Mouse (Mus musculus) ES-E14 (cell line): ENCODE data around the gene Ctse. TPM values are rescaled to one million over a fixed set of nuclear protein-coding genes. Genes with fewer than 3 reads are reported as not detected.

Source experiments
- DNase-seq: peaks from one replicate; pipeline ENCODE4 v3.0.0-alpha.2; 2013; ENCODE audit warnings: low read depth, low spot score
- H3K27ac ChIP-seq: 2 replicates; pipeline ENCODE4 v1.5.1; 2012; ENCODE audit warnings: low read depth, mild to moderate bottlenecking, low read length, moderate library complexity, mixed read lengths; ENCODE audit not compliant: poor library complexity, insufficient read depth, severe bottlenecking
- H3K36me3 ChIP-seq: 2 replicates; pipeline ENCODE4 v1.6.1; 2012; ENCODE audit warnings: mild to moderate bottlenecking, low read length, moderate library complexity, mixed read lengths; ENCODE audit not compliant: control insufficient read depth, poor library complexity, insufficient read depth, severe bottlenecking
- H3K4me1 ChIP-seq, 2 experiments: fragments of 150-350 bp in 1 of 2; sonication (generic) in 1 of 2; 2 replicates each; pipeline ENCODE4 v1.6.1; 2012; ENCODE audit warnings: low read length in 2 of 2, mild to moderate bottlenecking in 1 of 2, mixed read lengths in 1 of 2; ENCODE audit not compliant: control insufficient read depth in 2 of 2, insufficient read depth in 2 of 2, poor library complexity in 1 of 2
- H3K4me3 ChIP-seq, 2 experiments: fragments of 150-350 bp in 1 of 2; sonication (generic) in 1 of 2; 2 replicates each; pipeline ENCODE4 v1.5.1; 2012; ENCODE audit warnings: low read length in 2 of 2, low read depth in 1 of 2, mild to moderate bottlenecking in 1 of 2, mixed read lengths in 1 of 2; ENCODE audit not compliant: insufficient read depth in 1 of 2, poor library complexity in 1 of 2, severe bottlenecking in 1 of 2
- H3K9ac ChIP-seq: 2 replicates; pipeline ENCODE4 v1.6.1; 2012; ENCODE audit warnings: low read depth, mild to moderate bottlenecking, low read length, mixed read lengths; ENCODE audit not compliant: poor library complexity, insufficient read depth, severe bottlenecking
- H3K9me3 ChIP-seq: fragments of 150-350 bp; sonication (generic); 2 replicates; pipeline ENCODE4 v1.6.1; 2012; ENCODE audit warnings: low read depth, mild to moderate bottlenecking, low read length; ENCODE audit not compliant: control insufficient read depth, insufficient read depth
- CHD2 ChIP-seq: IDR thresholded peaks from 2 replicates; pipeline ENCODE4 v1.6.1; 2014; ENCODE audit warnings: mild to moderate bottlenecking, low read depth, low read length, inconsistent platforms
- HCFC1 ChIP-seq: IDR thresholded peaks from 2 replicates; pipeline ENCODE4 v1.6.1; 2012; ENCODE audit warnings: low read length, inconsistent platforms, borderline replicate concordance; ENCODE audit not compliant: insufficient read depth
- MAFK ChIP-seq: IDR thresholded peaks from 2 replicates; pipeline ENCODE4 v1.6.1; 2014; ENCODE audit warnings: mild to moderate bottlenecking, low read depth, low read length, inconsistent platforms; ENCODE audit not compliant: insufficient read depth
- ZC3H11A ChIP-seq: IDR thresholded peaks from 2 replicates; pipeline ENCODE4 v1.6.1; 2012; ENCODE audit warnings: low read depth, mild to moderate bottlenecking, inconsistent platforms, low read length, borderline replicate concordance
- ZNF384 ChIP-seq: IDR thresholded peaks from 2 replicates; pipeline ENCODE4 v1.6.1; 2012; ENCODE audit warnings: low read depth, low read length, inconsistent platforms
- in situ Hi-C, 2 experiments: fragments of 600-800 bp; cut with MboI; formaldehyde crosslinking; loops; one replicate each; pipeline ENCODE4 v1.15.1; 2025; ENCODE audit warnings: low sequenced_read_pairs in 2 of 2, inconsistent platforms in 1 of 2; ENCODE audit not compliant: unreplicated experiment in 2 of 2
- total RNA-seq: library from RNA; depleted of rRNA; stranded (reverse); fragments of 300-350 nt; gene quantifications from 2 replicates; pipeline ENCODE4 v1.2.3, GENCODE M21; 2012

Ctse gene
- total RNA-seq, 1 experiment: not detected

DNA sequence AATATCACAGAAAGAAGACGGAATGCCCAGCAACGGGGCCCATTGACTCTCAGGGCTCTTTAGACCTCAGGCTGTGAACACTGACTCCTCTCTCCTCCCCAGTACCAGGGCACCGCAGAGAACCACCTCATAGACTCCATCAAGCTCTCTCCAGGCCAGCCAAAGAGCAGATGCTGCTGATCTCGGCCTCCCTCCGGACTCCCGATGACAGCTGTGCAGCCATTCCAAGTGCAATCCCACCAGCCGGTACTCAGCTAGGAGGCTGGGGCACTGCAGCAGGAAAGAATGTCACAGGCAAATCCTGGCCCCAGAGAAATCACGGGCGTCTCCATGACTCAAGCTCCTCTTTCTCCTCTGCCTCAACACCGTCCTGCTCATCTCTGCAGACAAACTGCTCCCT is 73.4 kb downstream of the Ctse start:
- Histone ChIP-seq H3K9me3 (no peaks in the 10 kb centered on the region), H3K9ac (no peak overlapping the region), H3K27ac (no peak overlapping the region), H3K4me3 (no peak overlapping the region), H3K36me3 (no peaks in the 10 kb centered on the region), H3K4me1 (peaks cover 2 to 3% of the 10 kb centered on the region in 2 experiments; a peak in 1 of 4 replicates)
- no peak for TF ChIP-seq MAFK
- in situ Hi-C loops: no loop called here
- no peak for DNase-seq

- H3K4me1 ChIP-seq: peaks cover 2 to 3% of the 10 kb centered on the region in 2 experiments; a peak in 1 of 4 replicates
- no peaks in the 10 kb centered on the region for H3K36me3 ChIP-seq
- H3K27ac ChIP-seq: no peak overlapping the region
- peak; percentile 86 for DNase-seq
- H3K9ac ChIP-seq: no peak overlapping the region
- in situ Hi-C loops: no loop called here
- no peaks in the 10 kb centered on the region for H3K9me3 ChIP-seq
- no peak overlapping the region for H3K4me3 ChIP-seq
- TF ChIP-seq CHD2 (no peak), HCFC1 (no peak), ZNF384 (0 out of 2 replicates have a peak, but pooled peaks have one; percentile 22)
Measured at GRCm38 (mm10) chr1:131712386-131712785, 74.3 kb downstream of the Ctse start.

GRCm38 (mm10) chr1:131714388-131715337 is 76.6 kb downstream of the Ctse start:
- H3K4me1 ChIP-seq: peaks cover 3 to 5% of the 10 kb centered on the region in 2 experiments; a peak in 1 of 4 replicates
- TF ChIP-seq ZC3H11A (0 out of 2 replicates have a peak, but pooled peaks have one; percentile 4), ZNF384 (no peak)
- no peaks in the 10 kb centered on the region for H3K36me3 ChIP-seq
- H3K4me3 ChIP-seq: no peak overlapping the region
- H3K9me3 ChIP-seq: no peaks in the 10 kb centered on the region
- no peak overlapping the region for H3K9ac ChIP-seq
- H3K27ac ChIP-seq: no peak overlapping the region
- DNase-seq: no peak
- in situ Hi-C loops: no loop called here

DNA sequence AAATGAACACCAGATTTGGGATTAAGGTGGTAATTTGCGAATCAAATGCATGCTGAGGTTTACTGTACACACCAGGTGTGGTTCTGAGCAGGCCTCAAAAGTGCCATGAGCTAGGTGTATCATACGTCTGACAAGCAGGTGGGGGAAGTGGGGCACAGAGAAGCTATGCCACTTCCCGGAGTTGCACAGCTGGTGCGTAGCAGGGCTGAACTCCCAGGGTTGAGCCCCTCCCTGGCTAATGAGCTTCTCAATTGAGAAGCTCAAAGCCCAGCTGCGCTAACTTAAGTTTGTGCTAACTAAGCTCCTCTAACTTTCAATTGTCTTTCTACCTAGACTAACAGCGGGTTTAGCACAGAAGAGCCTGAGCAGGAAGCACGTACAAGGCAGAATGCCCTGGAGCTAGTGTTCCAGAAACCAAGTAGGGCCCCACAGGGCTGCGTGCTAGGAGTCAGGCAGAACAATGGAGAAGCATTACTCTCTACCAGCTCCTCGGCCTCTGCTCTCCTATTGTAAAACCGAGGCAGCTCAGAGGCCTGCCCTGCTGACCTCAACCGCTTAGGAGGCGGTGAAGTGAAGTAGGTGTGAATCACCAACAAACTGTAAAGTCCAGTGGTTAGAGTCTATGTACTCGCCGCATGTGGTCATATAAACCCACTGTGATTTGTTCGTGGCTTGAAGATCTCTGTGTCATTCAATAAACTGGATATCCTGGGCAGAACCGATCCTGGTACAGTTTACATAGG is 81.0 kb downstream of the Ctse start:
- no peaks in the 10 kb centered on the region for H3K9me3 ChIP-seq
- TF ChIP-seq HCFC1: no peak
- TF ChIP-seq ZC3H11A: no peak
- no peak for TF ChIP-seq ZNF384
- no peak for TF ChIP-seq MAFK
- TF ChIP-seq CHD2: no peak
- no peak overlapping the region for H3K27ac ChIP-seq
- H3K9ac ChIP-seq: no peak overlapping the region
- H3K4me1 ChIP-seq: peaks cover 3 to 5% of the 10 kb centered on the region in 2 experiments; a peak in 1 of 4 replicates
- H3K36me3 ChIP-seq: no peaks in the 10 kb centered on the region
- peak; percentile 38 for DNase-seq
- in situ Hi-C loops: no loop called here
- H3K4me3 ChIP-seq: no peak overlapping the region
